Mouse (Mus musculus): Measurements from ENCODE around the gene Kat2b. TPM values are rescaled to one million over a fixed set of nuclear protein-coding genes. Genes with fewer than 3 reads are reported as not detected.
"Not testable (repeated sequence)": the region's sequence is repeated elsewhere in the genome, so short reads cannot be mapped to it uniquely, and the experiment has no call there.

Gene Kat2b
- total and polyA plus RNA-seq, 2 experiments from 2014 or later, result 2.4 to 20.9 TPM

GRCm38 (mm10) chr17:53714453-53714852, 147.8 kb downstream of the Kat2b start:
- Histone ChIP-seq H3K27me3 (ENCODE audit: insufficient read depth, low read length) (no peaks in the 10 kb centered on the region), H3K4me3 (ENCODE audit: low read depth, low read length) (no peak overlapping the region), H3K4me1 (ENCODE audit: insufficient read depth) (no peaks in the 10 kb centered on the region), H3K4me2 (ENCODE audit: low read depth) (no peak overlapping the region), H3K36me3 (ENCODE audit: insufficient read depth) (no peaks in the 10 kb centered on the region), H3K9me3 (ENCODE audit: low read length) (no peaks in the 10 kb centered on the region), H3K27ac (ENCODE audit: low read depth, low read length) (no peak overlapping the region), H3K9ac (no peak overlapping the region)
- DNase-seq (no peak), ATAC-seq (no peak)
- 78% methylated on average over 1 of the region's 1 CpGs for WGBS
- TF ChIP-seq CTCF (IDR thresholded peaks at IDR 0.05; ENCODE audit: low read depth), result no peak

GRCm38 (mm10) chr17:53715161-53715560, 148.5 kb downstream of the Kat2b start:
- WGBS, result 61% methylated on average over 1 of the region's 1 CpGs
- H3K9me3 ChIP-seq (ENCODE audit: low read length); H3K27me3 ChIP-seq (ENCODE audit: insufficient read depth, low read length); ATAC-seq; H3K9ac ChIP-seq; DNase-seq; H3K4me2 ChIP-seq (ENCODE audit: low read depth); H3K4me3 ChIP-seq (ENCODE audit: low read depth, low read length); H3K4me1 ChIP-seq (ENCODE audit: insufficient read depth); H3K27ac ChIP-seq (ENCODE audit: low read depth, low read length); H3K36me3 ChIP-seq (ENCODE audit: insufficient read depth): not testable (repeated sequence)

- no peak for ATAC-seq
- H3K9me3 ChIP-seq (ENCODE audit: low read length), result no peaks in the 10 kb centered on the region
- H3K36me3 ChIP-seq (ENCODE audit: insufficient read depth), result no peaks in the 10 kb centered on the region
- 69% methylated on average over 1 of the region's 1 CpGs for WGBS
- no peak for TF ChIP-seq CTCF (IDR thresholded peaks at IDR 0.05; ENCODE audit: low read depth)
- H3K4me1 ChIP-seq (ENCODE audit: insufficient read depth), result no peaks in the 10 kb centered on the region
- no peak overlapping the region for H3K9ac ChIP-seq
- DNase-seq, result no peak
- H3K27ac ChIP-seq (ENCODE audit: low read depth, low read length), result no peak overlapping the region
- no peaks in the 10 kb centered on the region for H3K27me3 ChIP-seq (ENCODE audit: insufficient read depth, low read length)
- H3K4me3 ChIP-seq (ENCODE audit: low read depth, low read length), result no peak overlapping the region
- no peak overlapping the region for H3K4me2 ChIP-seq (ENCODE audit: low read depth)
These were observed 151.8 kb downstream of the Kat2b start for GRCm38 (mm10) chr17:53718474-53718873.

GRCm38 (mm10) chr17:53718916-53719315, 152.3 kb downstream of the Kat2b start:
- ATAC-seq; H3K27ac ChIP-seq (ENCODE audit: low read depth, low read length); DNase-seq; H3K27me3 ChIP-seq (ENCODE audit: insufficient read depth, low read length); H3K9me3 ChIP-seq (ENCODE audit: low read length); H3K36me3 ChIP-seq (ENCODE audit: insufficient read depth); H3K4me3 ChIP-seq (ENCODE audit: low read depth, low read length); H3K4me2 ChIP-seq (ENCODE audit: low read depth); H3K4me1 ChIP-seq (ENCODE audit: insufficient read depth); H3K9ac ChIP-seq: not testable (repeated sequence)
- 93% methylated on average over 3 of the region's 3 CpGs for WGBS

Other genes starting within 250 kb of the Kat2b start
- 0.85 and 4.2 TPM in 2 replicates for gene Efhb, start 103.5 kb upstream of the Kat2b start, total RNA-seq (2014; rRNA removed)
- gene Efhb, start 103.5 kb upstream of the Kat2b start, polyA plus RNA-seq (2015; fragmentation: Nextera tagmentation; extraction: Ambion mirVana), result 0.63 and 0.86 TPM in 2 replicates
- 119 and 137 TPM in 2 replicates for gene Rab5a, start 87.6 kb upstream of the Kat2b start, total RNA-seq (2014; rRNA removed)
- 88.3 and 123 TPM in 2 replicates for gene Rab5a, start 87.6 kb upstream of the Kat2b start, polyA plus RNA-seq (2015; fragmentation: Nextera tagmentation; extraction: Ambion mirVana)
- gene Pp2d1, start 27.4 kb upstream of the Kat2b start, total RNA-seq (2014; rRNA removed), result not detected in 2 replicates
- gene Pp2d1, start 27.4 kb upstream of the Kat2b start, polyA plus RNA-seq (2015; fragmentation: Nextera tagmentation; extraction: Ambion mirVana), result 0.14 and 0.41 TPM in 2 replicates
- gene Sgo1, start 122.5 kb downstream of the Kat2b start, total RNA-seq (2014; rRNA removed), result 1.4 and 3.1 TPM in 2 replicates
- 3.7 and 4.0 TPM in 2 replicates for gene Sgo1, start 122.5 kb downstream of the Kat2b start, polyA plus RNA-seq (2015; fragmentation: Nextera tagmentation; extraction: Ambion mirVana)

All from forebrain, postnatal 0 days (tissue).